Mouse (Mus musculus) kidney, postnatal 36 days (tissue): ENCODE results near the gene Parg.

Experiments
- DNase-seq, 2 experiments: peaks; one replicate each; pipeline ENCODE4 v3.0.0; 2021 to 2022; ENCODE audit warnings: mixed read lengths in 2 of 2

The Parg gene

GRCm38 (mm10) chr14:32321732-32322685 lies 120.3 kb downstream of the Parg start, which contains the start of gene Ogdhl:
TSS of gene Ogdhl (plus strand) at chr14:32322019.
- DNase-seq, result peak; percentile 51 to 83

GRCm38 (mm10) chr14:32323221-32323620 lies 121.5 kb downstream of the Parg start:
- no peak for DNase-seq

DNA sequence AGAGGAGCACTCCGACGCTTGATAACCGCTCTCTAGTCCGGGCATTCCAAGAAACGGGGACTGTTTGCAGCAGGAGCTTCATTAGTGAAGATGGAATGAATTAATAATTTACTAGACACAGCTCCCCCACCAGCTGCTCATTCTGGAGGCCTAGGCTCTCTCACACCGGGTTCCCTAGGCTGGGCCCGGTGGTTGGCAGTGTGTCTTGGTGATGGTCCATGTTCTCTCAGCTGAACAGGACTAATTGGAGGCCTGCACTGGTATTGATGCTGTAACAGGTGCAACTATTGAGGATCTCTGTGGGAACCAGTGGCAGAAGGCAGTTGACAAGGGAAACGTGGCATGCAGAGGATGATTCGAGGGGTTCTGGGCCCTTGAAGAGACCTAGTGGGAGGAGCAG lies 125.6 kb downstream of the Parg start:
- peak in 1 of 2 experiments; percentile 12 for DNase-seq

GRCm38 (mm10) chr14:32332515-32333445 lies 131.0 kb downstream of the Parg start:
- no peak for DNase-seq

- no peak for DNase-seq
Observed at GRCm38 (mm10) chr14:32336021-32336420, 134.3 kb downstream of the Parg start.

DNA sequence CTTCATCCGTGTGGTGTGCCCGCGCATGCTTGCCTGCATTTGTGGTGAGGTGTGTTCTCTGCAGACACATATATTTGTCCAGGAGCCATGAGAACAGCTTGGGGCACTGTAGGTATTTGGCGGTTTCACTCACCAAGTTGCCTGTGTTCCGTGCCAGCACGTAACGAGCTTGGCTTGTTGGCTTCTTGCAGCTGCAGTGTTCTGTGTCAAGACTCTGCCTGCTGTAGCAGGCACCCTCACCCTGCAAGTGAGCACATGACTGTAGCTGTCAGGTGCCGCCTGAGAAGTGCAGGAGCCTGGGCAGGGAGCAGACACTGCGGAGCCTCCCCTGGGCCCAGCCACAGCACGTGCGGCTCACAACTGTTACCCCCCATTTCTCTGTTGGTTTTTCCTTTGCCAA lies 134.8 kb downstream of the Parg start:
- DNase-seq, result no peak

DNA sequence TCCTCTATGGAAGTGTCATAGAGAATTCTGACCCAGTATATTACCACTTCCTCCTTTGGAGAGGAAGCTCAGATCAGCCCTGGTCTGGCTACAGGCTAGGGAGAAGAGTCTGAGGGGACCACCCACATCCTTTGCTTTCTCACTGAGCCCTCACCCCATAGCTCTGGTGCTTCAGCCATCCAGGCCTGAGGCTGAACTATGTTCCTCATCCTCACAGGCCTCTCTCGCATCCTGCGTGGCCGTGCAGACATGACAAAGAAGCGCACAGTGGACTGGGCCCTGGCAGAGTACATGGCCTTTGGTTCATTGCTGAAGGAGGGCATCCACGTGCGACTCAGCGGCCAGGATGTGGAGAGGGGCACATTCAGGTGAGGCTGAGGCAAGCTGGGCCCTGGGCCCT lies 140.1 kb downstream of the Parg start:
- DNase-seq, result no peak

DNA sequence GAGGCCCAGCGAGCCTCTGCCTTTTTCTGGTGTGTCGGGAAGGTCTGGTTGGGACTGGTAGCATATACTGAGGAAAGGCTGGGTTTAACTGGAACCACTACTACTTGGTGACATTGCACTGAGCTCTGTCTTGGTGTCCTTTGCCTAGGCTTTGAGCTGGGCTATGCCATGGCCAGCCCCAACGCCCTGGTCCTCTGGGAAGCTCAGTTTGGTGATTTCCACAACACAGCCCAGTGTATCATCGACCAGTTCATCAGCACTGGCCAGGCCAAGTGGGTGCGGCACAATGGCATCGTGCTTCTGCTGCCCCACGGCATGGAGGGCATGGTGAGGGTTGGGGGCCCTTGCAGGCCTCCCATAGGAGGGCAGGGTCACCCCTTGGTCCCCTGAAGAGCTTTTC lies 142.4 kb downstream of the Parg start:
- no peak for DNase-seq

DNA sequence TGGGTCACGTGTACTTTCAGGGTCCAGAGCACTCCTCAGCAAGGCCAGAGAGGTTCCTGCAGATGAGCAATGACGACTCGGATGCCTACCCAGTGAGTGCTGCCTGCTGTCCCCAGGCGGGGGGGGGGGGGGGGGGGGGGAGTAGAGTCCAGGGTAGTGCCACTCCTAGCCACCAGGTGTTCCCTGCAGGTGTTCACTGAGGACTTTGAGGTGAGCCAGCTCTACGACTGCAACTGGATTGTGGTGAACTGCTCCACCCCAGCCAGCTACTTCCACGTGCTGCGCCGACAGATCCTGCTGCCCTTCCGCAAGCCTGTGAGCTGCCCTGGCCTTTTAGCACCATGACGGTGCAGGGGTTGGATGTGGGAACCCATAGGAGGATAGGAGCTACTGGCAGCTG lies 142.9 kb downstream of the Parg start:
- DNase-seq, result no peak
